Comparison of ENCODE assay signal across 21 mouse cellular contexts in genomic region chr6:32850960-32851359, GRCm38 (mm10).
DNase-seq lines count a peak whose midpoint lies in the region; ATAC-seq and TF ChIP-seq lines count a peak whose summit lies in the region.
"Had no signal": no experiment of that assay in that cellular context is flagged by ENCODE, and none has a peak within 500 bp of the region (broad histone marks: within the 10 kb centered on the region; RNA-seq: fewer than 3 reads in every experiment).

No protein-coding gene starts in this region.

- H3K9me3 ChIP-seq in MEL (replicated peaks; ENCODE audit: insufficient read depth, low read length): no peaks in the 10 kb centered on the region
- H3K9me3 ChIP-seq: embryonic facial prominence, embryonic 10.5 days; heart, embryonic 15.5 days; hindbrain, embryonic 12.5 days; intestine, embryonic 15.5 days; midbrain, embryonic 13.5 days had no signal

- peaks cover 0 to 10% of the 10 kb centered on the region in 2 experiments; a peak in 2 of 4 replicates for H3K4me1 ChIP-seq in MEL (ENCODE audit: control insufficient read depth in 1 of 2, insufficient read depth in 2 of 2, low read length in 2 of 2)
- H3K4me1 ChIP-seq: embryonic facial prominence, embryonic 10.5 days; heart, embryonic 15.5 days; intestine, embryonic 15.5 days had no signal

- peak; percentile 95 for ATAC-seq in erythroid progenitor cell, adult 5-6 weeks (replicated peaks; ENCODE audit: low FRiP score, poor library complexity, severe bottlenecking)
- ATAC-seq in megakaryocyte progenitor cell, adult 5-6 weeks (replicated peaks; ENCODE audit: poor library complexity): peak; percentile 99
- ATAC-seq: intestine, embryonic 15.5 days; midbrain, embryonic 13.5 days; Patski had no signal

- no peak overlapping the region for H3K9ac ChIP-seq in MEL (ENCODE audit: control insufficient read depth, low read depth, low read length, poor library complexity, severe bottlenecking)
- H3K9ac ChIP-seq: heart, embryonic 15.5 days; hindbrain, embryonic 12.5 days; intestine, embryonic 15.5 days; midbrain, embryonic 13.5 days had no signal

- no peak for TF ChIP-seq POLR2A in MEL (IDR thresholded peaks at IDR 0.05; ENCODE audit: control insufficient read depth in 1 of 2, insufficient read depth in 1 of 2, low read depth in 1 of 2, low read length in 2 of 2, poor library complexity in 1 of 2)

- H3K27ac ChIP-seq in MEL (ENCODE audit: control insufficient read depth, low read depth, low read length): no peak overlapping the region
- H3K27ac ChIP-seq: embryonic facial prominence, embryonic 10.5 days; heart, embryonic 15.5 days; hindbrain, embryonic 12.5 days; intestine, embryonic 15.5 days; midbrain, embryonic 13.5 days had no signal

- H3K79me2 ChIP-seq in MEL (ENCODE audit: control insufficient read depth, insufficient read depth, low read length, poor library complexity): no peaks in the 10 kb centered on the region

- no peaks in the 10 kb centered on the region for H3K27me3 ChIP-seq in MEL (ENCODE audit: control insufficient read depth in 1 of 2, insufficient read depth in 2 of 2, low read length in 2 of 2)
- H3K27me3 ChIP-seq: CH12.LX; heart, embryonic 15.5 days; hindbrain, embryonic 12.5 days; intestine, embryonic 15.5 days; midbrain, embryonic 13.5 days; Patski had no signal

- peak; percentile 93 to 96 for TF ChIP-seq EP300 in MEL (IDR thresholded peaks at IDR 0.05; ENCODE audit: low read depth in 1 of 2, low read length in 2 of 2)

- TF ChIP-seq RAD21 in MEL (IDR thresholded peaks at IDR 0.05; ENCODE audit: low read depth, low read length): no peak

- peak; percentile 8 for DNase-seq in embryo, embryonic 11.5 days (ENCODE audit: low read depth, low spot score)
- no peak for DNase-seq in embryo, embryonic 10 days (ENCODE audit: low spot score)
- peak; percentile 76 for DNase-seq in MEL (ENCODE audit: low read depth, low spot score)
- no peak for DNase-seq in retina, postnatal 1 day
- no peak for DNase-seq in layer of hippocampus, adult 18-20 months (ENCODE audit: low spot score in 2 of 2)
- DNase-seq in layer of hippocampus, postnatal 36 days: no peak
- DNase-seq: cerebellum, adult 9-11 months; gastrocnemius, postnatal 25 days; kidney, postnatal 25 days; lung, postnatal 4 days; thymus, adult 2 months had no signal

- TF ChIP-seq CTCF in MEL (IDR thresholded peaks at IDR 0.05 in 2 of 3, conservative IDR thresholded peaks at IDR 0.05 in 1 of 3; ENCODE audit: control insufficient read depth in 1 of 3, insufficient read depth in 1 of 3, low read depth in 2 of 3, low read length in 3 of 3, poor library complexity in 1 of 3, severe bottlenecking in 1 of 3): no peak

- H3K36me3 ChIP-seq in MEL (ENCODE audit: control insufficient read depth in 1 of 2, insufficient read depth in 2 of 2, low read length in 2 of 2): peaks cover 0 to 10% of the 10 kb centered on the region in 2 experiments; a peak in 3 of 4 replicates
- H3K36me3 ChIP-seq: embryonic facial prominence, embryonic 10.5 days; hindbrain, embryonic 12.5 days; intestine, embryonic 15.5 days; midbrain, embryonic 13.5 days had no signal

- no peak overlapping the region for H3K4me3 ChIP-seq in MEL (ENCODE audit: control insufficient read depth in 1 of 2, insufficient read depth in 1 of 2, low read depth in 2 of 2, low read length in 2 of 2)
- H3K4me3 ChIP-seq: embryonic facial prominence, embryonic 10.5 days; heart, embryonic 15.5 days; hindbrain, embryonic 12.5 days; intestine, embryonic 15.5 days; midbrain, embryonic 13.5 days; myocyte had no signal

TF ChIP-seq in MEL, 35 proteins besides CTCF, POLR2A, EP300 and RAD21:
- TF ChIP-seq KAT2A (conservative IDR thresholded peaks at IDR 0.05; ENCODE audit: low read depth, low read length) (no peak), TBP (IDR thresholded peaks at IDR 0.05; ENCODE audit: low read depth, low read length) (no peak), POLR2AphosphoS5 (IDR thresholded peaks at IDR 0.05; ENCODE audit: borderline replicate concordance, low read depth, low read length) (no peak), TCF12 (IDR thresholded peaks at IDR 0.05; ENCODE audit: low read depth, low read length) (peak; percentile 96), UBTF (IDR thresholded peaks at IDR 0.05; ENCODE audit: borderline replicate concordance, insufficient read depth, low read depth, low read length) (no peak), HCFC1 (IDR thresholded peaks at IDR 0.05; ENCODE audit: low read depth, low read length) (no peak), CHD1 (IDR thresholded peaks at IDR 0.05; ENCODE audit: low read depth, low read length) (no peak), NRF1 (IDR thresholded peaks at IDR 0.05; ENCODE audit: insufficient read depth, low read depth, low read length, poor library complexity, severe bottlenecking) (no peak), MXI1 (IDR thresholded peaks at IDR 0.05; ENCODE audit: low read depth, low read length) (no peak; the same call in 1 of the 2 replicates), ZMIZ1 (IDR thresholded peaks at IDR 0.05; ENCODE audit: low read depth, low read length) (no peak), ZKSCAN1 (IDR thresholded peaks at IDR 0.05; ENCODE audit: low read depth, low read length) (no peak), MAZ (IDR thresholded peaks at IDR 0.05; ENCODE audit: low read depth, low read length) (no peak), ZC3H11A (IDR thresholded peaks at IDR 0.05; ENCODE audit: low read depth, low read length) (no peak), SMC3 (IDR thresholded peaks at IDR 0.05; ENCODE audit: low read depth, low read length) (no peak), ELF1 (IDR thresholded peaks at IDR 0.05; ENCODE audit: low read depth, low read length) (no peak), RCOR1 (IDR thresholded peaks at IDR 0.05; ENCODE audit: low read depth, low read length) (peak; percentile 82; the same call in 1 of the 2 replicates), CHD2 (IDR thresholded peaks at IDR 0.05; ENCODE audit: low read length) (no peak), JUND (IDR thresholded peaks at IDR 0.05; ENCODE audit: low read depth, low read length) (no peak), MYC (IDR thresholded peaks at IDR 0.05; ENCODE audit: low read depth, low read length) (no peak), SIN3A (IDR thresholded peaks at IDR 0.05; ENCODE audit: low read length) (peak; percentile 36; the same call in 1 of the 2 replicates), GATA1 (IDR thresholded peaks at IDR 0.05; ENCODE audit: low read depth, low read length) (peak; percentile 93), USF1 (IDR thresholded peaks at IDR 0.05; ENCODE audit: low read depth, low read length) (no peak), ZNF384 (IDR thresholded peaks at IDR 0.05; ENCODE audit: low read depth, low read length) (peak; percentile 59; the same call in 1 of the 2 replicates), GABPA (IDR thresholded peaks at IDR 0.05; ENCODE audit: low read depth, low read length) (no peak), NELFE (IDR thresholded peaks at IDR 0.05; ENCODE audit: low read depth, low read length) (no peak), USF2 (IDR thresholded peaks at IDR 0.05; ENCODE audit: borderline replicate concordance in 1 of 2, insufficient read depth in 1 of 2, low read depth in 1 of 2, low read length in 2 of 2) (no peak), POLR2AphosphoS2 (IDR thresholded peaks at IDR 0.05; ENCODE audit: low read length) (no peak), E2F4 (IDR thresholded peaks at IDR 0.05; ENCODE audit: borderline replicate concordance, low read depth, low read length) (no peak), TAL1 (IDR thresholded peaks at IDR 0.05; ENCODE audit: low read length) (peak; percentile 92), ETS1 (IDR thresholded peaks at IDR 0.05; ENCODE audit: low read depth, low read length) (peak; percentile 68), MAFK (IDR thresholded peaks at IDR 0.05; ENCODE audit: borderline replicate concordance, low read depth, low read length) (no peak), MYB (IDR thresholded peaks at IDR 0.05; ENCODE audit: low read depth, low read length) (no peak), BHLHE40 (IDR thresholded peaks at IDR 0.05; ENCODE audit: borderline replicate concordance, low read depth, low read length) (0 out of 2 replicates have a peak, but pooled peaks have one; percentile 30), MAX (IDR thresholded peaks at IDR 0.05; ENCODE audit: low read length) (no peak), MEF2A (IDR thresholded peaks at IDR 0.05; ENCODE audit: extremely low read depth, insufficient replicate concordance, low read depth, low read length, poor library complexity, severe bottlenecking) (no peak)

Comparison
In these comparisons a context has a peak if more than half of its experiments do, and no peak if none do; other contexts are left out.
1. DNase-seq: peak in embryo, embryonic 11.5 days (single experiment) and MEL (single experiment); none in embryo, embryonic 10 days (single experiment), retina, postnatal 1 day (single experiment), layer of hippocampus, adult 18-20 months (0 of 2) and layer of hippocampus, postnatal 36 days (0 of 2).